ENCODE assay signal across 16 mouse cellular contexts in genomic region chrX:63365666-63366065, GRCm38 (mm10).
A peak's percentile ranks its signal among the peaks of the same experiment; 100 is the strongest.
DNase-seq lines count a peak whose midpoint lies in the region.
"Had no signal": no experiment of that assay in that cellular context is flagged by ENCODE, and none has a peak within 500 bp of the region (broad histone marks: within the 10 kb centered on the region; RNA-seq: fewer than 3 reads in every experiment).

No protein-coding gene starts in this region.

- DNase-seq in adrenal gland, postnatal 25 days = peak; percentile 1
- DNase-seq in adrenal gland, adult (ENCODE audit: inconsistent age in 2 of 2, low spot score in 1 of 2) = no peak
- peak; percentile 7 for DNase-seq in kidney, adult 18-20 months
- DNase-seq in kidney, postnatal 36 days = no peak
- DNase-seq in cerebellum, adult 8-10 months = peak; percentile 70
- peak; percentile 79 to 81 for DNase-seq in cerebellum, postnatal 36 days
- DNase-seq in ovary, postnatal 36 days (ENCODE audit: low spot score) = no peak
- no peak for DNase-seq in thymus, postnatal 4 days
- DNase-seq: adrenal gland, postnatal 10 days; embryo, embryonic 11 days; gastrocnemius, adult 2 months; kidney, postnatal 10 days; liver, embryonic 13.5 days; lung, adult 2 months; lung, postnatal 14 days; thymus, postnatal 14 days had no signal

Comparison
In these comparisons a context has a peak if more than half of its experiments do, and no peak if none do; other contexts are left out.
1. DNase-seq: peak in adrenal gland, postnatal 25 days (single experiment), kidney, adult 18-20 months (single experiment), cerebellum, adult 8-10 months (single experiment) and cerebellum, postnatal 36 days (2 of 2); none in adrenal gland, adult (0 of 2), kidney, postnatal 36 days (0 of 2), ovary, postnatal 36 days (single experiment) and thymus, postnatal 4 days (single experiment).